Mouse (Mus musculus): ENCODE measurements around the gene Herpud2. TPM values are rescaled to one million over a fixed set of nuclear protein-coding genes. Genes with fewer than 3 reads are reported as not detected.

The Herpud2 gene
- 35.6 and 38.6 TPM in 2 replicates for polyA plus RNA-seq (2014; fragmentation: Nextera tagmentation; extraction: Ambion mirVana)

DNA sequence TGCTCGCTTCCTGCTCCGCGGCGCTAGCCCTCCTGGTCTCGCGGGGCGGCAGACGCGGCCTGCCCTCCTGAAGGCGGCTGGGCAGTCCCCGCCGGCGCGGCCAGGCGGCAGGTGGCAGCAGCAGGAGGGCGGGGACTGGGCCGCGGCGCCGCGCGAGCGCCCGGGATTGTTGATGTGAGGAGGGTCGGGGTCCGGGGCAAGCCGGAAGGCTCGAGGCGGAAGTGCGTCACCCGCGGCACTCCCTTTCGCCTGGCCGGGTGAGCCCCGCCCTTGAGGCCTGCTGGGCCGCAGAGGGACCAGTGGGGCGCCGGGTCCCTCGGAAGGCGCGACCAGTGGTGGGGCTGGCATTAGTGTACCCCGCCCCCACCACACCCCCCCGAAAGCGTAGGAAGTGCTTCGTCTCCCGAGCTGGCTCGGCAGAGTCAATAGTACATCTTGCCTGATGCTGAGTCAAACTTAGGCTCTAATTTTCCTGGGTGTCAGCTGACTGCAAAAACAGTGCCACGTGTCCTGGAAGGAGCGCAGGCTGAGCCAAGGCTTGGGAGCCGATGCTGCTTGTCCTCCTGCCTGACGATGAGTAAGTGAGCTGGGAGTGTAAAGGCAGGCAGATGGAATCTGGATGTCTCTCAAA lies at the start of gene Herpud2:
Gene Herpud2 (minus strand): TSS at position 210 of the 631 bp plus-strand sequence.
- peak within 1 kb of the TSS; percentile 92 for H3K4me2 ChIP-seq (ENCODE audit: low read depth, low read length)
- WGBS = under 1% methylated on average over 41 of the region's 51 CpGs
- no peaks in the 10 kb centered on the region for H3K9me3 ChIP-seq (ENCODE audit: control insufficient read depth, low read length)
- H3K27ac ChIP-seq (ENCODE audit: low read depth, low read length) = peak within 1 kb of the TSS; percentile 98
- peak; percentile 98 for ATAC-seq (ENCODE audit: low read depth)
- no peaks in the 10 kb centered on the region for H3K27me3 ChIP-seq (ENCODE audit: control insufficient read depth, insufficient read depth, low read length)
- H3K4me3 ChIP-seq (ENCODE audit: low read depth, low read length) = peak within 1 kb of the TSS; percentile 93
- H3K36me3 ChIP-seq (ENCODE audit: control insufficient read depth, insufficient read depth, low read length) = no peaks in the 10 kb centered on the region
- H3K4me1 ChIP-seq (ENCODE audit: control insufficient read depth, insufficient read depth, low read length) = peaks cover 15% of the 10 kb centered on the region
- peak within 1 kb of the TSS; percentile 93 for H3K9ac ChIP-seq (replicated peaks; ENCODE audit: low read depth, low read length)

DNA sequence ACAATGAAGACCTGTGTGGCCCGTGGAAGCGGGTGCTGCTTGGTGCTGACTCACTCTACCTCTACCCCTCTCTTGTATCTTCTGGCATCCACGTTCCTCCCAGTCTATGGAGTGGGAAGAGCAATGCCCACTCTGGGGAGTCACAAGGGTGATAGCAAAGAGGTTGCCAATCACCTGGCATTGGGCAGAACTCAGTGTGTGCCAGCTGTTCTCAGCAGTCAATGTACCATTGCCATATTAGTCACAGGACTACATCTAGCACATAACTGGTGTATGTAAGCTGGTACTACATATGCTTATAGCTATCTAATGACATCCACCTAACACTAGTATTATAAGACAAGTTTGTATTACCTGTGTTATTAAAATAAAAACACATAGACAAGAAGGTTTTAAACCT lies 49.4 kb upstream of the Herpud2 start:
- Histone ChIP-seq H3K9ac (replicated peaks; ENCODE audit: low read depth, low read length) (no peak overlapping the region), H3K27ac (ENCODE audit: low read depth, low read length) (no peak overlapping the region), H3K4me3 (ENCODE audit: low read depth, low read length) (no peak overlapping the region), H3K36me3 (ENCODE audit: control insufficient read depth, insufficient read depth, low read length) (no peaks in the 10 kb centered on the region), H3K27me3 (ENCODE audit: control insufficient read depth, insufficient read depth, low read length) (no peaks in the 10 kb centered on the region), H3K4me2 (ENCODE audit: low read depth, low read length) (no peak overlapping the region), H3K9me3 (ENCODE audit: control insufficient read depth, low read length) (no peaks in the 10 kb centered on the region), H3K4me1 (ENCODE audit: control insufficient read depth, insufficient read depth, low read length) (no peaks in the 10 kb centered on the region)
- ATAC-seq (ENCODE audit: low read depth) = no peak
- 91% methylated on average over 3 of the region's 3 CpGs for WGBS

DNA sequence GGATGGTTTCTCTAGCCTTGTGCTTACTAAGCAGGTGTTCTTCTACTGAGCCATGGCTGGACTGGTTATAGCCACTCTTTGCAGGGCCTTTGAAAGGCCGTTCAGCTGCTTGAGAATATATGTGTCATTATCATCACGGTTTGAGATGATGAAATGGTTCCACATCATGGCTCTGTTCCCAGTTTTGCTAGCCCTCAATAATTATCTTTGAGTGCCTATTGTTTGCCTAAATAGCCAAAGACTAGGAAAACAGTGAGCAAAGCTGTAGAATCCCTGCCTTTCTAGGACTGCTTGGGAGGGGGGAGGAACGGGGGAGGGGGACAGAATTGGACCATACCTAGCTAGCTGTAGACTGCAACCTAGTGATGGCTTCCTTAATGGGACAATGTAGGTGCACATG lies 48.5 kb upstream of the Herpud2 start:
- Histone ChIP-seq H3K4me2 (ENCODE audit: low read depth, low read length) (no peak overlapping the region), H3K9me3 (ENCODE audit: control insufficient read depth, low read length) (no peaks in the 10 kb centered on the region), H3K4me3 (ENCODE audit: low read depth, low read length) (no peak overlapping the region), H3K4me1 (ENCODE audit: control insufficient read depth, insufficient read depth, low read length) (no peaks in the 10 kb centered on the region), H3K27me3 (ENCODE audit: control insufficient read depth, insufficient read depth, low read length) (no peaks in the 10 kb centered on the region), H3K36me3 (ENCODE audit: control insufficient read depth, insufficient read depth, low read length) (no peaks in the 10 kb centered on the region), H3K9ac (replicated peaks; ENCODE audit: low read depth, low read length) (no peak overlapping the region), H3K27ac (ENCODE audit: low read depth, low read length) (no peak overlapping the region)
- WGBS = 78% methylated on average over 3 of the region's 3 CpGs
- ATAC-seq (ENCODE audit: low read depth) = no peak

DNA sequence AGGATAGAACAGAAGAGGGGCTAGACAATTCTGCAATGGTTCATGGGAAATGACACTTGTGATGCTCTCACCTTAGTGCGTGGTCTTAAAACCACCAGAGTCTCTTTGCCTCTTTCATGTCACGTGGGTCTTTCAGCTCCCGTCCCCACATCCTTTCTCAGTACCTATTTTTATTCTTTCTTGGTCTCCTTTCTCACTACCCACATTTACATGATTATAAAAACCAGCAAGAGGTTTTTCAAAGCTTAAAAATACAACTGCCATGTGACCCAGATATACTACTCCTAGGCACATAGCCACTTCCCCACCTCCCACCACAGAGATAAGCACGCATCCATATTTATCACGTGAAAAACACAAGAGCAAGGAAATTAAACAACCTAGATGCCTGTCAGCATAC lies 45.1 kb upstream of the Herpud2 start:
- no peak overlapping the region for H3K9ac ChIP-seq (replicated peaks; ENCODE audit: low read depth, low read length)
- no peak overlapping the region for H3K4me3 ChIP-seq (ENCODE audit: low read depth, low read length)
- H3K27me3 ChIP-seq (ENCODE audit: control insufficient read depth, insufficient read depth, low read length) = no peaks in the 10 kb centered on the region
- ATAC-seq (ENCODE audit: low read depth) = no peak
- H3K4me1 ChIP-seq (ENCODE audit: control insufficient read depth, insufficient read depth, low read length) = no peaks in the 10 kb centered on the region
- no peaks in the 10 kb centered on the region for H3K36me3 ChIP-seq (ENCODE audit: control insufficient read depth, insufficient read depth, low read length)
- whole genome bisulfite sequencing = 89% methylated on average over 5 of the region's 5 CpGs
- no peak overlapping the region for H3K4me2 ChIP-seq (ENCODE audit: low read depth, low read length)
- no peak overlapping the region for H3K27ac ChIP-seq (ENCODE audit: low read depth, low read length)
- H3K9me3 ChIP-seq (ENCODE audit: control insufficient read depth, low read length) = no peaks in the 10 kb centered on the region

DNA sequence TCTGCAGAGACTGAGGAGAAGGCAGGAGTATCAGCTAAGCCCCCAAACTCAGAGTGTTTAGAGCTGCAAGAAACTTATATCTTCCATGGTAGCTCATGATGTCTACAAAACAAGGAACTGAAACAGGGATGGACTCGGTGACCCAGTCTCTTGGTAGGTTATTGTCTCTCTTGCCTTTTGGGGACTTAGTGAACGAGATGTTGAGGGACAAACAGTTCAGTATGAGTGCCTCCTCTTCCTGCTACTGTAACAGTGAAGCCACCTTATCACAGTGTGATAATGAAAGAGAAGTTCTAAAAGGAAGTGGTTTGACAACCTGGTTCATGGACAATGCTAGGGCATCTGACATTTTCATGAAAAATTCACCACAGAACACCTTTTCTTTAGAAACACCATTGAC lies 40.0 kb upstream of the Herpud2 start:
- Histone ChIP-seq H3K27me3 (ENCODE audit: control insufficient read depth, insufficient read depth, low read length) (no peaks in the 10 kb centered on the region), H3K4me2 (ENCODE audit: low read depth, low read length) (no peak overlapping the region), H3K36me3 (ENCODE audit: control insufficient read depth, insufficient read depth, low read length) (no peaks in the 10 kb centered on the region), H3K4me1 (ENCODE audit: control insufficient read depth, insufficient read depth, low read length) (no peaks in the 10 kb centered on the region), H3K4me3 (ENCODE audit: low read depth, low read length) (no peak overlapping the region), H3K9me3 (ENCODE audit: control insufficient read depth, low read length) (no peaks in the 10 kb centered on the region), H3K27ac (ENCODE audit: low read depth, low read length) (no peak overlapping the region), H3K9ac (replicated peaks; ENCODE audit: low read depth, low read length) (no peak overlapping the region)
- no peak for ATAC-seq (ENCODE audit: low read depth)
- 86% methylated on average over 2 of the region's 2 CpGs for WGBS

DNA sequence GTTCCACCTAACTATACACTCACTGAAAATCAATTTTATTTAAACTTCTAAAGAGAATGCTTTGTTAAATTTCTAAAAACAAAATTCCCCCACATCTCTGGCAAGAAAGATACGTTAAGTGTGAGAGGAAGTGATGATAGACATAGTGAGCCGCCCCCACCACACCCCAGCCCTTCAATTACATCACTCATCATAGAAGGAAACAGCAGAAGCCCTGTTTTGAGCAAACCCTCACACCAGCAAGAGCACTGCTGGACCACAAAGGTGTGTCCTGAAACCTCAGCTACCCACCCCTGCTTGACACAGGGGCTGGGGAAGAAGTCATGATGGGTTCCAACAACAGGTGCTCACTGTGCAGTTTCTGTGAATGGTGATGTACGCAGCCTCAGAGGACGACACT lies 34.9 kb upstream of the Herpud2 start:
- H3K27me3 ChIP-seq (ENCODE audit: control insufficient read depth, insufficient read depth, low read length) = no peaks in the 10 kb centered on the region
- no peaks in the 10 kb centered on the region for H3K36me3 ChIP-seq (ENCODE audit: control insufficient read depth, insufficient read depth, low read length)
- H3K4me1 ChIP-seq (ENCODE audit: control insufficient read depth, insufficient read depth, low read length) = no peaks in the 10 kb centered on the region
- H3K4me2 ChIP-seq (ENCODE audit: low read depth, low read length) = no peak overlapping the region
- no peak overlapping the region for H3K27ac ChIP-seq (ENCODE audit: low read depth, low read length)
- H3K9ac ChIP-seq (replicated peaks; ENCODE audit: low read depth, low read length) = no peak overlapping the region
- no peaks in the 10 kb centered on the region for H3K9me3 ChIP-seq (ENCODE audit: control insufficient read depth, low read length)
- no peak for ATAC-seq (ENCODE audit: low read depth)
- 91% methylated on average over 4 of the region's 4 CpGs for WGBS
- no peak overlapping the region for H3K4me3 ChIP-seq (ENCODE audit: low read depth, low read length)

DNA sequence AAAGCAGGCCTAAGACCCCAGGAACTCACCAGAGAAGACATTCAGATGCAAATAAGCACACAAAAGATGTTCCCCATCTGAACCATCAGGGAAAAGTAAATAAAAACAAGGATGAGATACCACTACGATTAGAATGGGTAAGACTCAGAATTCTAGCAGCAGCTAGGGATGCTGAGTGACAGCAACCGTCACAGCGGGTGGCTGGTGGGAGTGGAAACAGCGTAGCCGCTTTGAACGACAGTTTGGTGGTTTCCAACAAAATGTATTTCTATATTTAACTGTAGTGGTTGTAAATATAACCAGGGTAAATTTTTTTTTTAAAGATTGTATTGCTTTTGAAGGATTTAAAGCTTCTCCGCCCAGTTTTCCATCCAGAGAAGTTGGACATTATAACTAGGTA lies 34.2 kb upstream of the Herpud2 start:
- H3K4me1 ChIP-seq (ENCODE audit: control insufficient read depth, insufficient read depth, low read length) = no peaks in the 10 kb centered on the region
- no peak overlapping the region for H3K27ac ChIP-seq (ENCODE audit: low read depth, low read length)
- H3K27me3 ChIP-seq (ENCODE audit: control insufficient read depth, insufficient read depth, low read length) = no peaks in the 10 kb centered on the region
- H3K4me2 ChIP-seq (ENCODE audit: low read depth, low read length) = no peak overlapping the region
- no peak for ATAC-seq (ENCODE audit: low read depth)
- no peak overlapping the region for H3K9ac ChIP-seq (replicated peaks; ENCODE audit: low read depth, low read length)
- H3K4me3 ChIP-seq (ENCODE audit: low read depth, low read length) = no peak overlapping the region
- H3K9me3 ChIP-seq (ENCODE audit: control insufficient read depth, low read length) = no peaks in the 10 kb centered on the region
- no peaks in the 10 kb centered on the region for H3K36me3 ChIP-seq (ENCODE audit: control insufficient read depth, insufficient read depth, low read length)
- 52% methylated on average over 7 of the region's 7 CpGs for WGBS

DNA sequence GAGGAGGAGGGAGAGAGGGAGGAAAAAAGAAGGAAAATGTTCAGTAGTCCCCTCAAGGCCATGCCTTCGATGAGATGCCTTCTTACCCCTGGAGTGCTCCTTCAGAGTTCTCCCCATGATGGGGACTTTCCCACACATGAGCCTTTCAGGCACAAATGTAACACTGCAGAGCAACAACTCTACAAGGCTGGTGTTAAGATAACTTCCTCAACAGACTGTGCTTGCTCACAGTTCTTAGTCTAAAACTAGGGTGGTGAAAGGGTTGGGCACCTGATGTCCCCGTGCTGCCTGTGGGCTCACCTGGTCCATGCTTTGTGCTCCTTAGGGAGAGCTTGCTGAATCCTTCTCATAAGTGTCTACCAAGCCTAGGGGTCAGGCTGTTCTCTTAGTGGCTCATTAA lies 33.0 kb upstream of the Herpud2 start:
- 97% methylated on average over 2 of the region's 2 CpGs for WGBS
- no peak for ATAC-seq (ENCODE audit: low read depth)
- H3K36me3 ChIP-seq (ENCODE audit: control insufficient read depth, insufficient read depth, low read length) = no peaks in the 10 kb centered on the region

DNA sequence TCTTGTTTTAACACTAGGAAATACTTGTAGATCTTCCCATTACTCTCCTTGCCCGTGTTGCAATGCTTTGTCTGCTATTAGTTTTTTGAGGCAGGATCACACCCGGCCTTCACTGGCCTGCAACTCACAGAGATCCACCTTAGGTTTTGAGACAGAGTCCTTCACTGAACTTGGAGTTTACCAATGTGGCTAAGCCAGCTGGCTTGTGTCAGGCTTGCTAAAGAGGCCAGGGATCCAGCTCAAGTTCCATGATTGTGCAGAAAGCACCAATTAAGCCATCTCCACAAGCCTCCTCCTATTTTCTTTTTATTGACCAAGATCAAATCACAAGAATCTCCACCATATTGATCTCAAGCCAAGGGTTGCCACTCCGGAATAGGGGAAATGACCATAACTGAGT lies 26.4 kb upstream of the Herpud2 start:
- 91% methylated on average over 3 of the region's 3 CpGs for WGBS

More for the DNA sequence above, 33.0 kb upstream of the Herpud2 start:
- H3K4me1 ChIP-seq (ENCODE audit: control insufficient read depth, insufficient read depth, low read length) = no peaks in the 10 kb centered on the region
- H3K27me3 ChIP-seq (ENCODE audit: control insufficient read depth, insufficient read depth, low read length) = no peaks in the 10 kb centered on the region
- no peak overlapping the region for H3K4me3 ChIP-seq (ENCODE audit: low read depth, low read length)
- no peaks in the 10 kb centered on the region for H3K9me3 ChIP-seq (ENCODE audit: control insufficient read depth, low read length)
- no peak overlapping the region for H3K9ac ChIP-seq (replicated peaks; ENCODE audit: low read depth, low read length)
- H3K4me2 ChIP-seq (ENCODE audit: low read depth, low read length) = no peak overlapping the region
- H3K27ac ChIP-seq (ENCODE audit: low read depth, low read length) = no peak overlapping the region

More for the DNA sequence above, 26.4 kb upstream of the Herpud2 start:
- ATAC-seq (ENCODE audit: low read depth) = no peak
- no peak overlapping the region for H3K9ac ChIP-seq (replicated peaks; ENCODE audit: low read depth, low read length)
- H3K4me2 ChIP-seq (ENCODE audit: low read depth, low read length) = no peak overlapping the region
- H3K27me3 ChIP-seq (ENCODE audit: control insufficient read depth, insufficient read depth, low read length) = no peaks in the 10 kb centered on the region
- H3K27ac ChIP-seq (ENCODE audit: low read depth, low read length) = no peak overlapping the region
- H3K9me3 ChIP-seq (ENCODE audit: control insufficient read depth, low read length) = no peaks in the 10 kb centered on the region
- H3K36me3 ChIP-seq (ENCODE audit: control insufficient read depth, insufficient read depth, low read length) = no peaks in the 10 kb centered on the region
- H3K4me3 ChIP-seq (ENCODE audit: low read depth, low read length) = no peak overlapping the region
- no peaks in the 10 kb centered on the region for H3K4me1 ChIP-seq (ENCODE audit: control insufficient read depth, insufficient read depth, low read length)

All from neural tube, embryonic 14.5 days (tissue).